Mouse (Mus musculus): ENCODE measurements at regions not wholly inside any gene's neighbourhood (a gene's known extent, or its start where the extent isn't known, plus 50 kb on each side); places are given as distances from the start of the nearest gene placed in this dataset.

DNA sequence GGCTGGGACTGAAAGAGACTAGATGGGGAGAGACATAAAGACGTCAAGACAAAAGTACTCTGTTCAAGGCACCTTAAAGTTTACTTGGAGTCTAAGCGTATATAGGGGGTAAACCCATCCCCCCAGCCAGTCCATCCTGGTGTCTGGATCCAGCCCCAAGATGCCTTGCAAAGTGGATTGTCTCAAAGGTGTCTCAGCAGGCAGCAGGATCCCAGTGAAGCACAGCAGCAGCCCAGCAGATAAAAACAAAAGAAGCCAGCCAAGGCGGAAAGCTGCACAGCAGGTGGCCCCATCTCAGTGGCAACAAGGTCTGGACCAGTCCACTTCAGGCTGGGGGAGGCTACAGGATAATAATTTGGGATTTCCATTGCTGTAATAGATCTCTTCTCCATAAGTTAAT lies 72.0 kb upstream of the Col5a2 start:
- DNase-seq (ENCODE audit: low spot score in 2 of 2), result no peak

DNA sequence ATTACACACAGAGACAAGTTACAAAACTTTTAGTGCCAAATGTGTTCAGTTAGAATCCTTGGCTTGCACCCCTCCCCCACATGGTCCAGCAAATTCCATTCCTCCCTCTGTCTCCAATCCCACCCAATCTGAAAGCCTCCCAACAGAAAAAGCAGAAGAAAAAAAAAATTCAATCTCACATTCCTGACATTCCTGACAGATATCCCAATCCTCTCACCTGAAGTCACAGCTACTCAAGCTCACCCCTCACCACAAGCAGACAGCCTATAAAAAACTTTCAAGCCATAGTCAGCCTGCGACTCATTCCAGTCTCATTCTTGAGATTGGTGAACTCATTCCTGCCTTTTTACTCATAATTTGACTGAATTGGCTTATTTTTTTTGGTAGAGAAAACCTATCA lies 77.4 kb upstream of the Col5a2 start:
- no peak for DNase-seq (ENCODE audit: low spot score in 2 of 2)

DNA sequence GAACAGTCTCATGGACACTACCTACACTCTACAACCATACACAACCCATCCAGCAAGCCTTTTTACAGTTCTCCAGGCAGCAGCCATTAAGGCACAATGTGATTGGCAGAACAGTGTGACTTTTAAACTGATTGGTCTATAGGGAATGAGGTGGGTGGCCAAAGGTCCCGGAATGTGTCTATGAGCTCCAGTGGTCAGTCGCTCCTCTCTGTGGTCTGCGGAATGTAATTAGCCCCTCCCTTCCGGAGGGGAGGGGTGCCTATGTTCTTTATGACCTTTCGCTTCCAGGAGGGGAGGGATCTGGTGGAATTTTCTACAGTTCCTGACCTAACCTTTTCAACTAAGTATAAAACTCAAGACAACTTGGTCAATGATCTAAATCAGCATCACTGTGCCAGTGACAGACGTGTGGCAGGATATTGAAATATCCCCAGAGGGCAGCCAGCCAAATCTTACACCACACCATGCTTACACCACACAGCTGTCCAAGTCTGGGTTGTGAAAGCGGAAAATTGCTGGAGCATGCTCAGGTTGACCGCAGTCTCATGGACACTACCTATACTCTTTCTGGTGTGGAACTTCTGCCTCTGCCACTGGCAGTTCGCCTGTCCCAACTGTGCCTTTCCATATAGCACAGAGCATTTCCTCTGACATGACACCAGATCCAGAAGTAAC lies 84.4 kb upstream of the Col5a2 start:
- DNase-seq (ENCODE audit: low spot score in 2 of 2), result no peak

DNA sequence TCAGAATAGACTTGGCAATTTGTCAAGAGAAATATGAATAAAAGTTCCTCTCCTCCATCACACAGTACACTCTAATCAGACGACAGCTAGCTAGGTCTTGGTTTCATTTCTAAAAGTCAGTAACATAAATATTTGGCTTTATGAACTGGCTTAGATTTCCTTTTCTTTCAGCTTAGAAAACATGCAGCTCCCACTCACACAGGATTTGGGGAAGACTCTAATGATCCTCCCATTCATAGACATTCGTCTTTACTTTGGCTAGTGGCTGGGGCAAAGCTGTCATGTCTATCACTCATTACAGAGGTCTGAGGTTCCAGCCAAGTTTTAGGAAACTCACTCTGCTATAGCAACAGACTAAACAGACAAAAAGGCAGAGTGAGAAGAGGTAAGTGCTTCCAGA lies 94.2 kb upstream of the Col5a2 start:
- DNase-seq (ENCODE audit: low spot score in 2 of 2), result no peak

DNA sequence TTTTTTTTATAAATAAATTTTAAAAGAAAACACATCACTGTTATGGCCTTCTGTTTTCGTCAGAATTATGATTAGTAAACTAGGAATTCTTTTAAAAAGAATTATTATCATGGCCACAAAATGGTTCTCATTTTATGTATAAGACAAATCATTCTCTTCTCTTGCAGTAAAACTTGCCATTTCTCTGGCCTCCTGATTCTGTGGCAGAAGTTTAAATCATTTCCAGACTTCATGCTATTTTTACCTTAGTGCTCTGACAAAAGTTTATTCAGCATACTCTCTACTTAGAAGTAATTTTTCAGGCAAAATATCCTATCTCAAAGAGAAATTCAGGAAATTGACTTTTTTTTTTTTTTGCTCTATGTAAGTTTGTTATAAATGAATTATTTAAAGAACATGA lies 96.3 kb upstream of the Col5a2 start:
- no peak for DNase-seq (ENCODE audit: low spot score in 2 of 2)

DNA sequence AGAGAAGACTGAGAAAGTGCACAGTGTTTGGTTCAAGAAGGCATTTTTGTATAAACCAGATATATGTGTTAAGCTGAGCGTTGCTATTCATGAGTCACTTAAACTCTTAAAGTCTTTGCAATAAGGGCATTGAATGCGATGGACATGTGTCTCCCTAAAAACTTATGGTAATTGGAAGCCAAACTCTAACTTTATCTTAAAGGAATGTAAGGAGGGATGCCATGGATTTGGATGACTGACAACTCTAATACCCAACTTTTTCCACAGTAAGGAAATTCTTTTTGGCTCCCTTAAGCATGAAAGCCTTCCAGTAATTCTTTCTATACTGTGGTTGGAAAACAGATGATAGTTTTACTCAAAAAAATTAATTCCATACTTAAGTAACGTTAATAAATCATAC lies 96.9 kb upstream of the Col5a2 start:
- no peak for DNase-seq (ENCODE audit: low spot score in 2 of 2)

DNA sequence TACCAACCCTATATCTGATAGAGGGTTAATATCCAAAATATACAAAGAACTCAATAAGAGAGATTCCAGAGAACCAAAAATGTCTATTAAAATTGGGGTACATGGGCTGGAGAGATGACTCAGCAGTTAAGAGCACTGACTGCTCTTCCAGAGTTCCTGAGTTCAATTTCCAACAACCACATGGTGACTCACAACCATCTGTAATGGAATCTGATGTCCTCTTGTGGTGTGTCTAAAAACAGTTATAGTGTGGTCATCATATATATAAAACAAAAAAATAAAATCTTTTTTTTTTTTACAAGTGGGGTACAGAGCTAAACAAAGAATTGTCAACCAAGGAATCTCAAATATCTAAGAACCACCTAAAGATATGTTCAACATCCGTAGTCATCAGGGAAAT lies 102.5 kb upstream of the Col5a2 start:
- DNase-seq (ENCODE audit: low spot score in 2 of 2), result no peak

DNA sequence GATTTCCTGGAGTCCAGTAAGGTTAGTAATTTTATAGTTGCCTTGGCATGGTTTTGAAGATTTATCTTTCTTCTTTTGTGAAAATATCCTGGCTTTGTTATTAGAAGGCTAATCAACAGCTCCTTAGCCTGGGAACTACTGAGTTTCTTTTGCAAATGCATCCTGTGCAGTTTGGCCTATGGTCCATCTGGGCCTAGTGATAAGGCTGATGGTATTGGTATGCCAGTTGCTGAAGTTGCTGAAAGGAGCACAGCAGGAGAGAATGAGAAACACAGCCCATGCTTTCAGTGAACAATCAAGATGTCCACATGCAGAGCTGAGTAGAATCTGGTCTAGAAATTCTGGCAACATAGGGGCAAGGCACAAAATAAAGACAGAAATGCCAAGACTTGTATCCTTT lies 105.2 kb upstream of the Col5a2 start:
- no peak for DNase-seq (ENCODE audit: low spot score in 2 of 2)

DNA sequence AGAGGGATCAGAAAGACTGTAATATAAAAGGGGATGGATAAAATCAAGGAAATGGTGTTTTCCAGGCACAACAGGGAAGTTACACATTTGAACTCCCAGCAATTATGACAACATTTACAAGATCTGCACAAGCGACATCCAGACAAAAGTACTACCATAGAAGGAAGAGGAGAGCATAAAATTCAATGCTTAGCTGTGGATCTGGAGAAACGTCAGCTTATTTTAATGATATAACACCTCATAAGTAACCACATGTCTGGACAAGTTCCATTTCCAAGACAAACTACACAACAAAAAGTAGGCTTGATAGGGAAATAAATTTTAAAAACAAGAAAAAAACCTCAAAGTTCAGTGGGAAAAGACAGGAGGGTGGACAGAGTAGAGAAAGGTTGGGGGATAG lies 115.9 kb upstream of the Col5a2 start:
- no peak for DNase-seq (ENCODE audit: low spot score in 2 of 2)

DNA sequence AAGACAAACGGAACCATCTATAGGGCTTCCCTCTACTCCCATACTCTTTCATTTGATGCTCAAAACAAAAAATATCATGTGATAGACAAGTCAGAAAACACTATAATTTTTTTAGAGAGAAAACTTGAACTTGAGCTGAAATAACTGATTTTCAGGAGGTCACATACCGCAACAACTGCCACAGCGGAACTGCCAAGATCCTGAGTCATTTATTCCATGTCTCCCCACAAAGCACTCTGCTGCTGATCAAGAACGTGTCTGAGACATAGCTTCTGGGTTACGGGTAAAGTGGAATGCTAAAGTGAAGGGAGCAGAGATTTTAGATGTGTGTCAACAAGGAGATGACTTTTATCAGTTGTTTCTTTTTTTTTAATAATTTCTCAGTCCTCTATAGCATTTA lies 122.8 kb upstream of the Col5a2 start:
- no peak for DNase-seq (ENCODE audit: low spot score in 2 of 2)

DNA sequence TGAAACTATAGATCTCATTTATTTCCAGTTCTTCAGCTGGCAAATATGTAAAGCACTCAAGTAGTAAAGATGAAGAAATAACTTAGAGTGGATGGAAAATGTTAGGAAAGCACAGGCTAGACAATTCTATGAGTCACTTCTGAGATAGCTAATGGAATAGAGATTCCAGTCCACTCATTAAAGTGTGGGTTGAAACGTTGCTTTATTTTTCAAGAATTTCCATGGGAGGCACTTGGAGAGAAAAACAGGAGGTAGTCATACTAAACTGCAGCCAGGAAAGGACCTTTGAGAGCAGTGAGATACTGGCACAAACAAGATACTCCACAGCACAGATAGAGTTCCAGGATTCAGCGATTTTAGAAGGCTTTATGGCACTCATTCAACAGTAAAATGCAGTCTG lies 123.7 kb upstream of the Col5a2 start:
- DNase-seq (ENCODE audit: low spot score in 2 of 2), result no peak

DNA sequence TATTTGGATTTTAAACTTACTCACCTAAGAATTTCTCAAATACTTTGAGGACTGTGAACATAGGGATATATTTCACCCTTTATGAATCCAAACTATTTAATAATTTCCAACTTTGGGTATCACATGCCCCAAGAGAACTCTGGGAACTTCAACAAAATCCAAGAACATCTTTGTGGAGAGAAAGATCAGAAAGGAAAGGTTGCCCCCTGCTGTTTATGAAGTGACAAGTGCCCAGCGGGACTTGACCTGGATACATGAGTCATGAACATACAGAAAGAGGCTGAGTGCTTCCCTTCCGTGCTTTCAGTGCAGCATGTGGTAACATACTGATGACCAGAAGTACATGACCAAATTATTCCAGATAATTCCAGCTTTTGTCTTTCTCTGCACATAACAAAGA lies 124.8 kb upstream of the Col5a2 start:
- no peak for DNase-seq (ENCODE audit: low spot score in 2 of 2)

DNA sequence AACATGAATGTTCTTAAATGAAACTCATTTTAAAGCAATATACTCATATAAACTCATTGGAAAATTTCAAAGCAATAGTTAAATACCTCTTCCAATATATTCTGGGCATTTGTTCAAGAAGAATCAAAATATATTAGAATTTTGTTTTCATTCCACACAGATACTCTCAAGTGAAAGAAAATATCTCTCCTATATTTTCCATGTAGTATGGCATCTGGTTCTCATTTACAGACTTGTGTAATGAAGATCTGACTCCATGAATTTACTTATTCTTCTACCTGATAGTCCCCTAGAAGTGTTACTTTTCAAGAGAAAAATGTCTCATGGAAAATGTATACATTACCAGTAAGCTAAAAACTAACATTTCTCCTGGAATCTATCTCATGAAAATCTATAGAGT lies 144.2 kb upstream of the Col5a2 start:
- no peak for DNase-seq (ENCODE audit: low spot score in 2 of 2)

DNA sequence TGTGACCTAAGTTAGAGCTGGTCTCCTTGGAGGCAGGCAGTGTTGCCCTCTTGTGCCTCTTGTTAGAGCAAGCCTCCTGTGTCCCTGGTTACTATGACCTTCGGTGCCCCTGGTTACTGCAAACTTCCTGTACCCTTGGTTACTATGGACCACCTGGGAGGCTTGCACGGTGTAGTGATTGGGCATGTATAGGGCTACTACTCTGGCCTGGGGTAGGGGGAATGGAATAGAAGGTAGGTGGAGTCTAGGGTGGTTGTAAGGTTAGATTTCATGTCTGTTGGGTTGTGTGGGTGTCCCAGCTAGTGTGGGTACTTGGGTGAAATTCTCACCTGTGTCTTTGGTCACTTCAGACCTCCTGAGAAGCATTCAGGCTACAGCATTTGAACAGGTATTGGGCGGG lies 141.7 kb upstream of the Wdr75 start:
- DNase-seq (ENCODE audit: low spot score in 2 of 2), result no peak

DNA sequence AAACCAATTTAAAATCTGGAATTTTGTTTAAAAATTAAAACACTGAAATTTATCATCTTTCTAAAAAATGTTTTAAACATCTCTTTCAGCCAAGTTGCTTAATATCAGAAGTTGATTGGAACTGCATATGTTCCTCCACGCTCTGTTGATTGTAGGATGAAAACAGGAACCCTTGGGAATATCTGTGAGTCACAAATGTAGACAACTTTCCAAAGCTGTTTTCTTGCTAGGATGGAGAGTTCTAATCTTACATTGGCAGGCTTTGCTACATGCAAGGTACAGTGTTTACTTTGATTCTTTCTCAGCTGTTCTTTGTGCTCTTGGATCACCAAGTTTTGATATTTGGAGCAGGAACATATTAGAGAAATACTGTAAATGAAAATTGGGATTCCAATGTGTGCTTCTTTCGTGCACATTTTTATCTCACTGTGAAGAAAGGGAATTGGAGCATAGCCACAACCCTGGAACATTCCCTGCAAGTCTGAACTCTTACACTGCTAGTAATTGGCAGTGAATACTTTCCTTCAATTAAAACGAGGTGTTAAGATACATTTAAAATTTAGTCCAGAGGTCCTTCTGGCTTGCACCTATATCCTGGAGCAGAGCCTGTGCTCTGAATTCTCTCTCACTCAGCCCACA lies 131.0 kb upstream of the Wdr75 start:
- no peak for DNase-seq (ENCODE audit: low spot score in 2 of 2)

DNA sequence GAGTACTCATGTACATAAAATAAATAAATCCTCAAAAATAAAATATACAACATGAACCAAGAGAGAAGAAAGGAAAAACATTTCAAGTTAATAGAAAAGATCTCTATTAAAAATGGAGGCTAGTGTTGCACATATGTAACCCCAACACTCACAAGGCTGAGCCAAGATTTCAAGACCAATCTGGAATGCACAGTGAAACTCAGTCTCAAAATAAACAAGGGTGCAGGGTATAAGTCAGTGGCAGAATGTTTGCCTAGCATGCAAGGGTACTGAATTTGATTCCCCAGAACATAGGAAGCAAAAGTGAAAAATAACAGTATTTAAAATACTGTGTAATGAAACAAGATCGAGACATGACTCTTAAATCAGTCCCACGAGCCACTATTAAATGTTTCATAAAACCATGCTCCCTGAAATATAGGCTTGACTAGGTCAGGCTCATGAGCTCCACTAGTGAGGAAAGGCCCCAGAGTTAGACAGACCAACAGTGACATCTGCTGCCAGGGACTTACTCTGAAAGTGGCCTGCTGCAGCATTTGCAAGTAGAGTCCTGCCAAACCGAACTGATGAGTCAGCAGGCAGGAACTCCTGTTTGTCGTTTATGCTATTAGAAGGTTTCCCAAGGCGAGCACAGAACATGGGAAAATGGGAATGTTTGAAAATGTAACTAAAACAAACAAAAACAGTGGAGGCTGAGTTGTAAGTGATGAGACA lies 122.4 kb upstream of the Wdr75 start:
- peak; percentile 72 to 73 for DNase-seq (ENCODE audit: low spot score in 2 of 2)

DNA sequence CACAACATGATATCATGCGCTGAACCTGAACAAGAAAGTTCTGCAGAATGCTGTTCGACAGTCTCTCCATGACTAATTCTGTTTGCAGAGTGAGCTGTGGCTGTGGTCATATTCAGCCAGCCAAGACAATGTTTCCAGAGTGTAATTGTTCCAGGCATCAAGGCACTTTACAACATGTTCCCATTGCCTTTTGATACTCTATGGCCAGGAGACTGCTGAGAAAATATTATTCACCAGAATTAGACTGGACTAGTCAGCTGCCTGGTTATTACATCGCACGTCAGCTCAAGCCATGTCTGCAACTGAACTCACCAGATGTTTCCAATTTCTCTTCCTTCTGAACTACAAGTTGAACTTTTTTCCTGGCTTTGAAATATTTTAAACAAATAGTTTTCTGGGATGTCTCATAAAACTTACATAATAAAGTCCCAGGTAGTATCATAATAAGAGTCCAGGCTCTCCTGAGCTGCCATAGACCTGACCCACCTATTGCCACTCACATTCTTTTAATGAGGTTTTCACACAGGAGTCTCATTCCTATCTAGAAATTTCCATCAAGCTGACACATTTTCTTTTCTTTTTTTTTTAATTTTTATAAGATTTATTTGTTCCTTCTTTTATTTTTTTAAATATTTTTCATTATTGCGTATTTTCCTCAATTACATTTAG lies 119.1 kb upstream of the Wdr75 start:
- no peak for DNase-seq (ENCODE audit: low spot score in 2 of 2)

DNA sequence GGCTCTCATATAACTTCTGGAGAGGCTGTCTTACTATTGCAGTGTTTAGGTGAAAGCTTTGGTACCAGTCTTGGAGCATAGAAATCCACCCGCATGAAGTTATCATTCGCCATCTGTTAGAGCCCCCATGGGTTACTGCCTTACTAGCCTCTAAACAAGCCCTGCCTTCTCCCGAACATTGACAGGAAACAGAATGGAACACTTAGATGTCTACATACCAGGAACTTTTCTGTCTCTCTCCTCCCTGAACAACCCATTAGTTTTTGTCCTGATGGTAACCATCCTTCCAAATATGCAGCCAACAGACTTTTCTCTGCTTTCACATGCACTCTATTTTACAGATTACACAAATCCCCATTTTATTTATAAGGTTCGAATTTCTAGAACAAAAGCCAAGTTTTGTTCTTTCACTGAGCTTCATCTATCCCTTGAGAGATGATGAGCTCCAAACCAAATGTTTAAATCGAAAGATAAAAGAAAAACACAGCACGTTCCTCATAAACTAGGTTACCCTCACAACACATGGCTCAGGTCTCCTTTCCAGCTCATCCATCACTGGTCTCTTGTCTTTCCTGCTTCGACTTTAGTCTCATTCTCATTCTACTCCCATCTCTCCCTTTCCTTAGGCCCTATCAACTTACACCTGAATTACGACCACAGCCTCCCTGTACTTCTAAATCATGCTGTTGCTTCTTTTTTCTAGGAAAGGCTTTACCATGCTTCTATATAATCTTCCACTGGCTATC lies 114.8 kb upstream of the Wdr75 start:
- DNase-seq (ENCODE audit: low spot score in 2 of 2), result no peak

DNA sequence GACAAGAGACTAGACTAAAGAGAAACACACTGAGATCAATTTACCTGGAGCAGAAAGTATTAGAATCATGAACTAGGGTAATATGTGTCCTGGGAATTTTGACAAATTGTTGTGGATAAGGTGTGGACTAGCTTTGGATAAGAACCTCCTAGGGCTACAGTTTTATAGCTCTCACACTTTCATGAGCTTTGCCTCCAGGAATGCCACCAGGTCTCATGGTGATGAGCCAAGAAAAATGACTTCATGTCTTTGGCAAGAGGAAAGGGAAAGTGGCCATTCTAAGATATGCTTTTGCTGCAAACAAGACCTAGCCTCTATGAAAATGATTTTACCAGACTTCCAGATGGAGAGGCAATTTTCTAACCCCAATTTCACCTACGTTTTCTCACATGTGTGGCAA lies 94.1 kb upstream of the Wdr75 start:
- DNase-seq (ENCODE audit: low spot score in 2 of 2), result no peak

DNA sequence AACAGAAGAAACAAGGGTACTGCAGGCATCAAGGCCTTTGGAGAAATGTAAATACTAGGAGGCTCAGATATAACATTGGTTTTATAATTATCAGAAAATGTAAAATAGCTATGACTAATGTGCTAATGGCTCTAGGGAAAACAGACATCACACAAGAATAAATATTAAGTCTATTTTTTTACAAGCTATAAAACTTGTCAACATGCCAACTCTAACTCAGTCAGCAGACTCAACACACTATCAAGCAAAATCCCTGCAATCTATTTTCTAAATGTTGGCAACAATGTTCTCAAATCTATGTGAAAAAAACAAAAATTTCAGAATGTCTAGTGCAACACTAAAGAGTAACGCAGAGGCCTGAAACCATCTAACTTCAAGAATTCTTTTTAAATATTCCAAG lies 93.5 kb upstream of the Wdr75 start:
- no peak for DNase-seq (ENCODE audit: low spot score in 2 of 2)

DNA sequence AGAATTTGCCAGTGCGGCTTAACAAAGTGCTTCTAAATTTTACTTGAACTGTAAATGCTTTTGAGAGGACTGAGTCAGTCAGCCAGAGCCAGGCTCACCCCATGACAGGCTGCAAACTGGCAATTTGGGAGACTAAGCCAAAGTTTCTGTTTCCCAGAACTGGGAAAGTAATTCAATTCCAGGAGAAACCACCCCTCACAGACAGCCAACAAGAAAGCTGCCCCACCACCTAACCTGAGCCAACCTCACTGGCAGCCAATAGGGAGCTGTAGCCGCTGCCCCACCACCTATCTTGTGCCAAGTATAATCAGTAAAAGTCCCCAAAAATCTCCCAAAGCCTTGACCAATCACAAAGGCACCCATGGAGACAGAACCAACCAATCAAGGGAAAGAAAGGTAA lies 71.6 kb upstream of the Wdr75 start:
- no peak for DNase-seq (ENCODE audit: low spot score in 2 of 2)

DNA sequence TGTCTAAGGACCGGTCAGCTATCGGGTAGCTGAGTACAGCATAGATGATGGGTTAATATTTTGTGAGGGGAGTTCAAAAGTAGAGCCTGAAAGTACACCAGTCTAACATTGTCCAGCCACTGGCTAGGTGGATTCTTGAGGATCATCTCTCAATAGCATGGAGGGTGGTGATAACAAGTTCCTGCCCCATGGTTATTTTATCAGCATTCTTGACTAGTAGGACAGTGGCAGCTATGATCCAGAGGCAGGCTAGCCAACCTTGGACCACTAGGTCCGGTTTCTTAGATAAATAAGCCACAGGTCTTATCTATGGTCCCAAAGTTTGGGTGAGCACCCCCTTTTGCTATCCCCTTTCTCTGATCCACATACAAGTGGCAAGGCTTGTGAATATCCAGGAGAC lies 62.0 kb upstream of the Wdr75 start:
- no peak for DNase-seq (ENCODE audit: low spot score in 2 of 2)
